Mouse (Mus musculus) liver, embryonic 11.5 days (tissue): ENCODE results near the gene Lrrk1. TPM values are rescaled to one million over a fixed set of nuclear protein-coding genes. Genes with fewer than 3 reads are reported as not detected.

Experiments
- ATAC-seq: fragments of 200-750 bp; cut with Nextera tagmentation; replicated peaks from 2 replicates; pipeline ENCODE4 v1.8.0; 2017; ENCODE audit warnings: moderate number of reproducible peaks, mild to moderate bottlenecking, moderate TSS enrichment, moderate library complexity; ENCODE audit not compliant: low FRiP score
- DNase-seq: peaks from one replicate; pipeline ENCODE4 v3.0.0-alpha.2; 2017; ENCODE audit warnings: low spot score
- H3K27ac ChIP-seq: fragments of 300-500 bp; sonication (generic); 2 replicates; pipeline ENCODE4 v1.5.1; 2014; ENCODE audit warnings: mild to moderate bottlenecking, low read depth, low read length, control low read depth
- H3K27me3 ChIP-seq: fragments of 300-500 bp; sonication (generic); replicated peaks from 2 replicates; pipeline ENCODE4 v1.6.1; 2014; ENCODE audit warnings: low read length, mixed read lengths; ENCODE audit not compliant: control insufficient read depth, insufficient read depth
- H3K36me3 ChIP-seq: fragments of 300-500 bp; sonication (generic); 2 replicates; pipeline ENCODE4 v1.6.1; 2014; ENCODE audit warnings: mild to moderate bottlenecking, low read length, moderate library complexity, mixed read lengths; ENCODE audit not compliant: control insufficient read depth, insufficient read depth
- H3K4me1 ChIP-seq: fragments of 300-500 bp; sonication (generic); replicated peaks from 2 replicates; pipeline ENCODE4 v1.6.1; 2014; ENCODE audit warnings: low read length, mixed read lengths; ENCODE audit not compliant: control insufficient read depth, insufficient read depth
- H3K4me2 ChIP-seq: fragments of 300-500 bp; sonication (generic); 2 replicates; pipeline ENCODE4 v1.6.1; 2014; ENCODE audit warnings: mild to moderate bottlenecking, control low read depth, moderate library complexity
- H3K4me3 ChIP-seq: fragments of 300-500 bp; sonication (generic); 2 replicates; pipeline ENCODE4 v1.5.1; 2014; ENCODE audit warnings: low read depth, low read length, control low read depth
- H3K9ac ChIP-seq: fragments of 300-500 bp; sonication (generic); 2 replicates; pipeline ENCODE4 v1.6.1; 2014; ENCODE audit warnings: low read depth, low read length, control low read depth
- H3K9me3 ChIP-seq: fragments of 300-500 bp; sonication (generic); 2 replicates; pipeline ENCODE4 v1.6.1; 2016; ENCODE audit warnings: low read length, inconsistent platforms, mixed read lengths; ENCODE audit not compliant: control insufficient read depth
- WGBS: fragments of 180-500 bp; shearing (Covaris S2); extraction: QIAGEN DNeasy Blood & Tissue Kit; methylation state at CpG from one replicate; pipeline ENCODE4 v1.1.7; 2014; 5-methylcytosine and 5-hydroxymethylcytosine counted together
- polyA plus RNA-seq: library from polyadenylated mRNA; unstranded; fragments of >200 nt; fragmentation: Nextera tagmentation; extraction: Ambion mirVana; gene quantifications from 2 replicates; pipeline ENCODE4 v1.2.1, GENCODE M21; 2014

The Lrrk1 gene
- polyA plus RNA-seq, 1 experiment from 2014 or later, result 9.3 TPM

- no peak overlapping the region for H3K9ac ChIP-seq
- H3K36me3 ChIP-seq, result no peaks in the 10 kb centered on the region
- peaks cover 2% of the 10 kb centered on the region for H3K4me1 ChIP-seq
- H3K27me3 ChIP-seq, result no peaks in the 10 kb centered on the region
- no peak overlapping the region for H3K27ac ChIP-seq
- DNase-seq, result no peak
- ATAC-seq, result no peak
- H3K4me2 ChIP-seq, result no peak overlapping the region
- H3K4me3 ChIP-seq, result no peak overlapping the region
- WGBS, result 79% methylated on average over 6 of the region's 6 CpGs
- no peaks in the 10 kb centered on the region for H3K9me3 ChIP-seq
Observed at GRCm38 (mm10) chr7:66370970-66371369, 17.2 kb downstream of the Lrrk1 start.

- Histone ChIP-seq H3K36me3 (no peaks in the 10 kb centered on the region), H3K9me3 (no peaks in the 10 kb centered on the region), H3K27me3 (no peaks in the 10 kb centered on the region), H3K4me2 (no peak overlapping the region), H3K27ac (peak overlapping the region; percentile 48; the same call in 1 of the 2 replicates), H3K4me1 (peaks cover 2% of the 10 kb centered on the region), H3K9ac (no peak overlapping the region), H3K4me3 (no peak overlapping the region)
- DNase-seq (no peak), ATAC-seq (no peak)
- 71% methylated on average over 5 of the region's 5 CpGs for WGBS
Observed at GRCm38 (mm10) chr7:66369934-66370445, 18.2 kb downstream of the Lrrk1 start.

GRCm38 (mm10) chr7:66369071-66369933 is 18.8 kb downstream of the Lrrk1 start:
- H3K4me3 ChIP-seq, result no peak overlapping the region
- H3K9ac ChIP-seq, result no peak overlapping the region
- H3K27ac ChIP-seq, result no peak overlapping the region
- DNase-seq (no peak), ATAC-seq (no peak)
- H3K9me3 ChIP-seq, result no peaks in the 10 kb centered on the region
- H3K27me3 ChIP-seq, result no peaks in the 10 kb centered on the region
- no peak overlapping the region for H3K4me2 ChIP-seq
- H3K4me1 ChIP-seq, result peaks cover 2% of the 10 kb centered on the region
- WGBS, result 73% methylated on average over 5 of the region's 5 CpGs
- no peaks in the 10 kb centered on the region for H3K36me3 ChIP-seq

- DNase-seq (no peak), ATAC-seq (no peak)
- Histone ChIP-seq H3K27me3 (no peaks in the 10 kb centered on the region), H3K9ac (no peak within 1 kb of the TSS), H3K27ac (peak within 1 kb of the TSS; percentile 21; the same call in 1 of the 2 replicates), H3K9me3 (no peaks in the 10 kb centered on the region), H3K36me3 (no peaks in the 10 kb centered on the region), H3K4me2 (no peak within 1 kb of the TSS), H3K4me1 (peaks cover 2% of the 10 kb centered on the region), H3K4me3 (no peak within 1 kb of the TSS)
- 59% methylated on average over 2 of the region's 2 CpGs for WGBS
Observed at GRCm38 (mm10) chr7:66365904-66366303, 22.2 kb downstream of the Lrrk1 start, which contains the start of gene Gm10974. Gene Gm10974 (plus strand): TSS chr7:66365905.

- no peak overlapping the region for H3K9ac ChIP-seq
- H3K36me3 ChIP-seq, result no peaks in the 10 kb centered on the region; the same call in 1 of the 2 replicates
- WGBS, result 74% methylated on average over 2 of the region's 2 CpGs
- DNase-seq (no peak), ATAC-seq (no peak)
- peaks cover 2% of the 10 kb centered on the region for H3K4me1 ChIP-seq
- H3K27me3 ChIP-seq, result no peaks in the 10 kb centered on the region
- H3K27ac ChIP-seq, result peak overlapping the region; percentile 21; the same call in 1 of the 2 replicates
- H3K4me3 ChIP-seq, result no peak overlapping the region
- H3K9me3 ChIP-seq, result no peaks in the 10 kb centered on the region
- no peak overlapping the region for H3K4me2 ChIP-seq
Observed at GRCm38 (mm10) chr7:66365411-66365810, 22.7 kb downstream of the Lrrk1 start.

GRCm38 (mm10) chr7:66364491-66364890 is 23.7 kb downstream of the Lrrk1 start:
- ATAC-seq (no peak), DNase-seq (peak; percentile 6)
- Histone ChIP-seq H3K4me2 (no peak overlapping the region), H3K9ac (no peak overlapping the region), H3K27me3 (no peaks in the 10 kb centered on the region), H3K4me1 (no peaks in the 10 kb centered on the region; the same call in 1 of the 2 replicates), H3K27ac (no peak overlapping the region), H3K9me3 (no peaks in the 10 kb centered on the region), H3K4me3 (no peak overlapping the region), H3K36me3 (no peaks in the 10 kb centered on the region; the same call in 1 of the 2 replicates)
- WGBS, result 93% methylated on average over 11 of the region's 11 CpGs

GRCm38 (mm10) chr7:66359044-66359443 is 29.1 kb downstream of the Lrrk1 start:
- Histone ChIP-seq H3K4me1 (peaks cover 6% of the 10 kb centered on the region; the same call in 1 of the 2 replicates), H3K9ac (no peak overlapping the region), H3K9me3 (no peaks in the 10 kb centered on the region), H3K27me3 (no peaks in the 10 kb centered on the region), H3K4me2 (no peak overlapping the region), H3K4me3 (no peak overlapping the region), H3K36me3 (no peaks in the 10 kb centered on the region; the same call in 1 of the 2 replicates), H3K27ac (no peak overlapping the region)
- no peak for ATAC-seq
- WGBS, result 79% methylated on average over 4 of the region's 4 CpGs
- no peak for DNase-seq

GRCm38 (mm10) chr7:66358461-66358860 is 29.7 kb downstream of the Lrrk1 start:
- no peak overlapping the region; the same call in 1 of the 2 replicates for H3K27ac ChIP-seq
- WGBS, result 86% methylated on average over 3 of the region's 3 CpGs

More at GRCm38 (mm10) chr7:66358461-66358860, 29.7 kb downstream of the Lrrk1 start:
- no peaks in the 10 kb centered on the region for H3K9me3 ChIP-seq
- H3K4me3 ChIP-seq, result no peak overlapping the region
- ATAC-seq, result no peak
- H3K27me3 ChIP-seq, result no peaks in the 10 kb centered on the region
- no peak overlapping the region for H3K9ac ChIP-seq
- no peak overlapping the region for H3K4me2 ChIP-seq
- H3K36me3 ChIP-seq, result no peaks in the 10 kb centered on the region; the same call in 1 of the 2 replicates
- no peak for DNase-seq
- H3K4me1 ChIP-seq, result peaks cover 6% of the 10 kb centered on the region; the same call in 1 of the 2 replicates
